Mouse (Mus musculus) cortical plate, adult 2 months (tissue): ENCODE results near the gene Sgce.

ENCODE experiments used
- CTCF ChIP-seq: fragments of 200-500 bp; IDR thresholded peaks from 2 replicates; pipeline ENCODE4 v1.5.1; 2011; ENCODE audit warnings: mild to moderate bottlenecking, control low read depth, low read length; ENCODE audit not compliant: insufficient read depth; ENCODE audit errors: extremely low read depth
- POLR2A ChIP-seq: fragments of 200-500 bp; IDR thresholded peaks from 2 replicates; pipeline ENCODE4 v1.6.1; 2011; ENCODE audit warnings: mild to moderate bottlenecking, low read length, control low read depth; ENCODE audit not compliant: insufficient read depth; ENCODE audit errors: extremely low read depth

GRCm38 (mm10) chr6:4655466-4655865 lies 91.5 kb downstream of the Sgce start:
- TF ChIP-seq CTCF (no peak), POLR2A (no peak)
